Mouse (Mus musculus) intestine, embryonic 14.5 days (tissue): ENCODE results near the gene Pik3r5. TPM values are rescaled to one million over a fixed set of nuclear protein-coding genes. Genes with fewer than 3 reads are reported as not detected.

ENCODE experiments used
- ATAC-seq: fragments of 200-750 bp; cut with Nextera tagmentation; replicated peaks from 2 replicates; pipeline ENCODE4 v1.8.0; 2017; ENCODE audit warnings: low read depth, moderate number of reproducible peaks, moderate TSS enrichment, moderate library complexity; ENCODE audit not compliant: low FRiP score, low TSS enrichment
- DNase-seq: peaks from one replicate; pipeline ENCODE4 v3.0.0-alpha.2; 2018; ENCODE audit warnings: low spot score
- H3K27ac ChIP-seq: fragments of 300-500 bp; sonication (generic); 2 replicates; pipeline ENCODE4 v1.5.1; 2014; ENCODE audit warnings: low read depth, mild to moderate bottlenecking, control low read depth
- H3K27me3 ChIP-seq: fragments of 300-500 bp; sonication (generic); replicated peaks from 2 replicates; pipeline ENCODE4 v1.6.1; 2014; ENCODE audit warnings: low read length, control low read depth; ENCODE audit not compliant: control insufficient read depth, insufficient read depth
- H3K36me3 ChIP-seq: fragments of 300-500 bp; sonication (generic); 2 replicates; pipeline ENCODE4 v1.6.1; 2014; ENCODE audit warnings: low read length, control low read depth; ENCODE audit not compliant: control insufficient read depth, insufficient read depth
- H3K4me1 ChIP-seq: fragments of 300-500 bp; sonication (generic); replicated peaks from 2 replicates; pipeline ENCODE4 v1.6.1; 2014; ENCODE audit warnings: low read length, control low read depth, mixed read lengths; ENCODE audit not compliant: control insufficient read depth, insufficient read depth
- H3K4me2 ChIP-seq: fragments of 300-500 bp; sonication (generic); 2 replicates; pipeline ENCODE4 v1.6.1; 2014; ENCODE audit warnings: low read length
- H3K4me3 ChIP-seq: fragments of 300-500 bp; sonication (generic); 2 replicates; pipeline ENCODE4 v1.5.1; 2014; ENCODE audit warnings: low read depth, low read length, control low read depth, mixed read lengths
- H3K9ac ChIP-seq: fragments of 300-500 bp; sonication (generic); 2 replicates; pipeline ENCODE4 v1.6.1; 2014; ENCODE audit warnings: mild to moderate bottlenecking, low read length
- H3K9me3 ChIP-seq: fragments of 300-500 bp; sonication (generic); 2 replicates; pipeline ENCODE4 v1.6.1; 2016; ENCODE audit warnings: low read length, control low read depth; ENCODE audit not compliant: control insufficient read depth
- WGBS: fragments of 180-500 bp; shearing (Covaris S2); extraction: QIAGEN DNeasy Blood & Tissue Kit; methylation state at CpG from one replicate; pipeline ENCODE4 v1.1.7; 2014; 5-methylcytosine and 5-hydroxymethylcytosine counted together
- polyA plus RNA-seq: library from polyadenylated mRNA; unstranded; fragments of >200 nt; fragmentation: Nextera tagmentation; extraction: Ambion mirVana; gene quantifications from 2 replicates; pipeline ENCODE4 v1.2.1, GENCODE M21; 2014

Gene Pik3r5
- polyA plus RNA-seq, 1 experiment from 2014 or later = 0.61 TPM

DNA sequence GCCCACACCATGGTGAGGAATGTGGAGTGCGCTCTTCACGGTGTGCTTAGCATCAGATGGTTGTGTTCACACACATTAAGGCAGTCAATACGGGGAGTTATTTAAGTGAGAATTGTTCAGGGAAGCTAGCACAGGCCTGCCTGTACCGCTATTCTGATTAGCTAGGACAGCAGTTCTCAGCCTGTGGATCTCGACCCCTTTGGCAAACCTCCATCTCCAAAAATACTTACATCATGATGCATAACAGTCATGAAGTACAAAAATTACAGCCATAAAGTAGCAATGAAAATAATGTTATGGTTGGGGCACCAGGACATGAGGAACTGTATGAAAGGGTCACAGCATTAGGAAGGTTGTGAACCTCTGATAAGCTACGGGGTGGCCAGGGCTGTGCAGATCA lies 45.7 kb downstream of the Pik3r5 start:
- Histone ChIP-seq H3K27ac (no peak overlapping the region), H3K36me3 (no peaks in the 10 kb centered on the region), H3K4me3 (no peak overlapping the region), H3K9me3 (0 out of 2 replicates have a peak, but pooled peaks cover 3% of the 10 kb centered on the region), H3K9ac (no peak overlapping the region), H3K4me2 (no peak overlapping the region), H3K27me3 (no peaks in the 10 kb centered on the region), H3K4me1 (no peaks in the 10 kb centered on the region)
- WGBS = 84% methylated on average over 6 of the region's 6 CpGs
- ATAC-seq = no peak
- DNase-seq = no peak

DNA sequence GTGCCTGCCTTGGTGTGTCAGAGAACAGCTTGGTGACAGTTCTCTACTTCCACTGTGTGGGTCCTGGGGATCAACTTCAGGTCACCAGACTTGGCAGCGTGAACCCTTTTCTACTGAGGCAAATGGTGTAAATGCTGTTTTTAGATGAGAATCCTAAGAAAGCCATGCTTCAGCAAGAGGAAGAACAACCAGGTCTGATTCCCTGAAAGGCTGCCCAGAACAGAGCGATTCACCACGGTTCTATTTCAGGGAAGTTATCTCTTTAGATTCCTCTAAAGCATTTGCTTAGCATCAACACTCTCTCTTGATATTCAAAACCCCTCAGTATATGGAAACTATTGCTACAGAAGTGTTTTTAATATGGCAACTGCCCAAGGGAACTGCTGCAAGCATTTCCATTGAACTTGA lies 46.7 kb downstream of the Pik3r5 start:
- Histone ChIP-seq H3K9me3 (0 out of 2 replicates have a peak, but pooled peaks cover 3% of the 10 kb centered on the region), H3K4me2 (no peak overlapping the region), H3K4me3 (no peak overlapping the region), H3K27ac (no peak overlapping the region), H3K27me3 (no peaks in the 10 kb centered on the region), H3K36me3 (no peaks in the 10 kb centered on the region), H3K9ac (no peak overlapping the region), H3K4me1 (no peaks in the 10 kb centered on the region)
- 78% methylated on average over 3 of the region's 3 CpGs for WGBS
- DNase-seq (no peak), ATAC-seq (no peak)

GRCm38 (mm10) chr11:68480660-68481059 lies 48.7 kb downstream of the Pik3r5 start:
- DNase-seq (no peak), ATAC-seq (no peak)
- Histone ChIP-seq H3K27me3 (no peaks in the 10 kb centered on the region), H3K4me3 (no peak overlapping the region), H3K4me2 (no peak overlapping the region), H3K4me1 (no peaks in the 10 kb centered on the region), H3K9me3 (0 out of 2 replicates have a peak, but pooled peaks cover 3% of the 10 kb centered on the region), H3K27ac (no peak overlapping the region), H3K36me3 (no peaks in the 10 kb centered on the region), H3K9ac (no peak overlapping the region)
- 96% methylated on average over 4 of the region's 4 CpGs for WGBS

DNA sequence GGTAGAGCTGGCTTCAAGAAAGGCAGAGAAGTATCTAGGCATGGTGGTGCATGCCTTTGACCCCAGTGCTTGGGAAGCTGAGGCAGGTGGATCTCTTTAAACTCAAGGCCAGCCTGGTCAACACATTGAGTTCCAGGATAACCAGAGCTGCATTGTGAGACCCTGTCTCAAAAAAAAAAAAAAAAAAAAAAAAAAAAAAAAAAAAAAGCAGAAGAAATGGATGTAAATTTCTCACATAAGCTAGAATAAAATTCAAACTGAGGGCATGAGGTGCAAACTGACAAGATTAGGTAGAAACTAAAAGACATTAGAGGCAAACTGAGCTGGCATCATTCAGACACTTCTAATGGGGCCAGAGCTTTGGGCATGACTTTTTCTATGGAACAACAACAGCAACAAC lies 50.1 kb downstream of the Pik3r5 start:
- H3K9me3 ChIP-seq = 0 out of 2 replicates have a peak, but pooled peaks cover 3% of the 10 kb centered on the region
- no peak overlapping the region for H3K27ac ChIP-seq
- H3K4me2 ChIP-seq = no peak overlapping the region
- no peaks in the 10 kb centered on the region for H3K4me1 ChIP-seq
- no peak overlapping the region for H3K9ac ChIP-seq
- DNase-seq (no peak), ATAC-seq (no peak)
- no peaks in the 10 kb centered on the region for H3K27me3 ChIP-seq
- H3K36me3 ChIP-seq = no peaks in the 10 kb centered on the region
- no peak overlapping the region for H3K4me3 ChIP-seq

DNA sequence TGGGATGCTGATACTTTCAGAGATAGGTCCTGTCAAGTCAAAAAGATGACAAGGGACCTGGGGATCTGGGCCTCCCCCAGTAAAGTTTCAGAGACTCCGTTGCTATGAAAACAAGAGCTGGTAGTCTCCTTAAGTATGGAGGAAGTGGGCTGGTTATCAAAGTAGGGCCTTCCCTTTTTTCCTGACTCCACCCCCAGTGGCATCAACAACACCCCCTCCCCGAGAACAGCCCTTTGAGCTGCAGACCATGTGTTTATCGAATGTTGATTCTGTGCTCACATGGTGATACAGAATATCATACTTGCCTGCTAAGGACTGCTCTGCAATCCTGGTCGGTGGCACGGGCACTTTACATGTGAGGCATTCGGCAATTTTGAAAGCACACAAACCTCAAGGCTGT lies 51.3 kb downstream of the Pik3r5 start:
- Histone ChIP-seq H3K4me3 (no peak overlapping the region), H3K36me3 (no peaks in the 10 kb centered on the region), H3K4me2 (no peak overlapping the region), H3K4me1 (no peaks in the 10 kb centered on the region), H3K9ac (no peak overlapping the region), H3K9me3 (0 out of 2 replicates have a peak, but pooled peaks cover 3% of the 10 kb centered on the region), H3K27me3 (no peaks in the 10 kb centered on the region), H3K27ac (no peak overlapping the region)
- ATAC-seq (no peak), DNase-seq (no peak)
- 70% methylated on average over 6 of the region's 6 CpGs for WGBS

GRCm38 (mm10) chr11:68484431-68484830 lies 52.5 kb downstream of the Pik3r5 start:
- Histone ChIP-seq H3K4me2 (no peak overlapping the region), H3K9me3 (0 out of 2 replicates have a peak, but pooled peaks cover 3% of the 10 kb centered on the region), H3K9ac (no peak overlapping the region), H3K27ac (no peak overlapping the region), H3K4me1 (no peaks in the 10 kb centered on the region), H3K36me3 (no peaks in the 10 kb centered on the region), H3K4me3 (no peak overlapping the region), H3K27me3 (no peaks in the 10 kb centered on the region)
- WGBS = 80% methylated on average over 3 of the region's 3 CpGs
- ATAC-seq (no peak), DNase-seq (no peak)

DNA sequence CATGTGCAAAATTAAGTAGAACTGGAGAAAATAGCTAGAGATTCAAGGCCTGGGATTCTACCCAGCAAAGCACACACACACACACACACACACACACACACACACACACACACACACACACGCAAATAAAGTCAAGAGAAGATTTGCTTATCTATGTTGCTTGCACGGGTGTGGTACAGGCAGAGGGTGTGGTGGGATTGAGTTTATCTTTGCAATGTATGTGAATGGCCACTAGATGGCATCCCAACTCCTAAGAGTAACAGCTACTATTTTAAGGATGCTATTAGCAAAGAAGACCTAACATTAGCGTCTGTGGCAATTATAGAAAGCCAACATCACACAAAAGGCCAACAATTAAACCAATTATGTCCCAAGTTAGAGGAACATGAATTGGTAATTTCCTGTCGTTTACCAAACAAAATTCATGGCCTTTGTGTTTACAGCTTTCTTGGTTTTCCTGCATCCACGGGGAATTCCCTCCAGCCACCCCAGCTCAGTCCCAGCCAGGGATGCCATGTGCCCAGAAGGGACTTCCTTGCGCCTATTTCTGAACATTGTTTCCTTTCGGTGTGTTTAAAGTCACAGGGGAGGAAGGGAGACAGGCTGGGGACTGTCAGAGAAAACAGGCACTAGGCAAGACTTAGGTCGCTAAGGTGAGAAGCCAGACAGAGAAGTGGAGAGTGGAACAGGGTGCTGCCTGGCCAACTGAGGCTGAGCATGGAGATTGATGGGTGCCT lies 53.5 kb downstream of the Pik3r5 start:
- Histone ChIP-seq H3K27me3 (no peaks in the 10 kb centered on the region), H3K27ac (no peak overlapping the region), H3K4me2 (no peak overlapping the region), H3K4me3 (no peak overlapping the region), H3K4me1 (no peaks in the 10 kb centered on the region), H3K36me3 (no peaks in the 10 kb centered on the region), H3K9me3 (0 out of 2 replicates have a peak, but pooled peaks cover 3% of the 10 kb centered on the region), H3K9ac (no peak overlapping the region)
- ATAC-seq = 0 out of 2 replicates have a peak, but pooled peaks have one; percentile 64
- DNase-seq = no peak
- 40% methylated on average over 8 of the region's 8 CpGs for WGBS

GRCm38 (mm10) chr11:68486093-68486492 lies 54.2 kb downstream of the Pik3r5 start:
- H3K27ac ChIP-seq = no peak overlapping the region
- no peak for ATAC-seq

DNA sequence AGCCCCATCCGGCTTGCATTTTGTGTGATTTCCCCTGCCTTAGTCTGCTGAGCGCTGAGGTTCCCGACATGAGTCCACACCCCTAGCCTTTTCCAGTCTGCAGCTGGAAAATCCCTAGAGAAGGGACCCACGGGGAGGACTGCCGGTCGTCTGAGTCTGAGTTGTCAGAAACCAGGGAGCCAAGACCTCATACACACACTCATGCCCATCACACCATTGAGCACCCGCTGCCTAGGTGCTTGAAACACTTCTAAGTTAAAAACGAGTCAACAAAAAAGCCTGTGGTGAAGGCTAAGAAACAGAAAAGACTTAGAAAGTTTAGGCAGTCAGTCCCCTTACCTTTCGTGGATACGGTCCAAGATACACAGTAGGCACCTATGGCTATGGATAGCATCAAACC lies 55.8 kb downstream of the Pik3r5 start:
- Histone ChIP-seq H3K9me3 (no peaks in the 10 kb centered on the region), H3K36me3 (no peaks in the 10 kb centered on the region), H3K27me3 (no peaks in the 10 kb centered on the region), H3K4me2 (no peak overlapping the region), H3K27ac (no peak overlapping the region), H3K4me3 (no peak overlapping the region), H3K9ac (no peak overlapping the region), H3K4me1 (no peaks in the 10 kb centered on the region)
- no peak for ATAC-seq
- 90% methylated on average over 10 of the region's 10 CpGs for WGBS
- DNase-seq = no peak

More at GRCm38 (mm10) chr11:68486093-68486492, 54.2 kb downstream of the Pik3r5 start:
- Histone ChIP-seq H3K4me1 (no peaks in the 10 kb centered on the region), H3K4me2 (no peak overlapping the region), H3K27me3 (no peaks in the 10 kb centered on the region), H3K4me3 (no peak overlapping the region), H3K9me3 (no peaks in the 10 kb centered on the region), H3K36me3 (no peaks in the 10 kb centered on the region), H3K9ac (no peak overlapping the region)
- WGBS = 93% methylated on average over 3 of the region's 3 CpGs
- DNase-seq = no peak
